In genomic region chr1:55238496-55238895, GRCm38 (mm10) we compare ENCODE assay signal across 8 mouse cellular contexts. TPM values are rescaled to one million over a fixed set of nuclear protein-coding genes. Genes with fewer than 3 reads are reported as not detected.
DNase-seq lines count a peak whose midpoint lies in the region; ATAC-seq and TF ChIP-seq lines count a peak whose summit lies in the region.

No protein-coding gene starts in this region.

- WGBS in cerebellum, adult 2 months: 6% methylated on average over 13 of the region's 13 CpGs
- WGBS in neural tube, embryonic 13.5 days: 16% methylated on average over 13 of the region's 13 CpGs

- peaks cover 4% of the 10 kb centered on the region; the same call in 1 of the 2 replicates for H3K4me1 ChIP-seq in cerebellum, adult 2 months (ENCODE audit: control insufficient read depth, insufficient read depth, low read length)
- peaks cover 49% of the 10 kb centered on the region for H3K4me1 ChIP-seq in neural tube, embryonic 13.5 days (replicated peaks)

- no peak for DNase-seq in cerebellum, adult 2 months
- peak; percentile 7 for DNase-seq in spleen, adult 12 weeks (ENCODE audit: low spot score)
- no peak for DNase-seq in spleen, postnatal 36 days (ENCODE audit: low spot score in 2 of 2)
- peak; percentile 42 for DNase-seq in induced T-regulatory cell, adult 2 months (ENCODE audit: low read depth)
- DNase-seq in right cerebral cortex, postnatal 25 days: no peak

- H3K36me3 ChIP-seq in neural tube, embryonic 13.5 days: no peaks in the 10 kb centered on the region

- H3K4me3 ChIP-seq in cerebellum, adult 2 months (replicated peaks; ENCODE audit: insufficient read depth, low read depth, low read length): peak overlapping the region; percentile 74
- peak overlapping the region; percentile 89 for H3K4me3 ChIP-seq in neural tube, embryonic 13.5 days

- TF ChIP-seq CTCF in cerebellum, adult 2 months (IDR thresholded peaks at IDR 0.05; ENCODE audit: borderline replicate concordance, insufficient read depth, low read depth, low read length): no peak

- no peaks in the 10 kb centered on the region for H3K27me3 ChIP-seq in cerebellum, adult 2 months (ENCODE audit: control insufficient read depth, insufficient read depth, low read length)
- no peaks in the 10 kb centered on the region for H3K27me3 ChIP-seq in neural tube, embryonic 13.5 days

- no peaks in the 10 kb centered on the region for H3K9me3 ChIP-seq in neural tube, embryonic 13.5 days

- ATAC-seq in cerebellum, adult (ENCODE audit: insufficient number of reproducible peaks, low FRiP score, low TSS enrichment): no peak
- ATAC-seq in neural tube, embryonic 13.5 days (ENCODE audit: low read depth): no peak
- ATAC-seq in activated CD4-positive, CD25-positive, alpha-beta regulatory T cell, adult 4 months: no peak

- H3K27ac ChIP-seq in cerebellum, adult 2 months (ENCODE audit: insufficient read depth, low read length): no peak overlapping the region
- no peak overlapping the region for H3K27ac ChIP-seq in neural tube, embryonic 13.5 days (replicated peaks)

- H3K4me2 ChIP-seq in neural tube, embryonic 13.5 days: peak overlapping the region; percentile 97

- peak overlapping the region; percentile 85 for H3K9ac ChIP-seq in neural tube, embryonic 13.5 days

- TF ChIP-seq POLR2A in cerebellum, adult 2 months (IDR thresholded peaks at IDR 0.05; ENCODE audit: borderline replicate concordance, insufficient read depth, low read length): no peak

RNA-seq across cellular contexts. Expression of gene Mars2, which starts 1.5 kb away (rescaled TPM):
- polyA plus RNA-seq in cerebellum, adult 2 months (2012; rRNA removed): 3.8 and 4.2 TPM in 2 replicates
- polyA plus RNA-seq in neural tube, embryonic 13.5 days (2015; fragmentation: Nextera tagmentation; extraction: Ambion mirVana): 2.4 and 2.6 TPM in 2 replicates
- 1 to 10 TPM; 2.6 to 2.7 TPM for polyA plus RNA-seq in activated CD4-positive, CD25-positive, alpha-beta regulatory T cell, adult 4 months (2017; shearing (Covaris generic))

RNA-seq across cellular contexts. Expression of gene Rftn2, which starts 11.9 kb away (rescaled TPM):
- 16.9 and 17.1 TPM in 2 replicates for polyA plus RNA-seq in cerebellum, adult 2 months (2012; rRNA removed)
- 9.4 and 12.7 TPM in 2 replicates for polyA plus RNA-seq in neural tube, embryonic 13.5 days (2015; fragmentation: Nextera tagmentation; extraction: Ambion mirVana)
- polyA plus RNA-seq in activated CD4-positive, CD25-positive, alpha-beta regulatory T cell, adult 4 months (2017; shearing (Covaris generic)): 1 to 10 TPM; 2.8 to 3.5 TPM

Comparison
In these comparisons a context has a peak if more than half of its experiments do, and no peak if none do; other contexts are left out.
1. DNase-seq: peak in spleen, adult 12 weeks (single experiment) and induced T-regulatory cell, adult 2 months (single experiment); none in cerebellum, adult 2 months (0 of 2), spleen, postnatal 36 days (0 of 2) and right cerebral cortex, postnatal 25 days (single experiment).